In the genomic region with DNA sequence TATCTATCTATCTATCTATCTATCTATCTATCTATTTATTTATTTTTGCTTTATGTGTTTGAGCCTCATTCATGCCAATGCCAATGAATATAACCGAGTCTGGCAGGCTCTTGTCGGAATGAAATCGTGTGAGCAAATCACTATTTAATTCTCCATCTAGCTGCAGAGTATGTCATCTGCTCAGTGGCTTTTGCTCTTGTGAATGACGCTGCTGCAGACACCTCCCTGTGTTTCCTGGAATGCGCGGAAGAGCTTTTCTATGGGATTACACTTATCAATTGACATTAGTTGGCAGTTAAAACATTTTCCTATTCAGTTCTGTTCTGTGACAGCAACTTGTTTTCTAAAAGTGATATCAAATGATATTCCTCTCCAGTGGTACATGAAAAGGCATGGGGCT, we compare ENCODE assay signal across 27 mouse cellular contexts.
"Had no signal": no experiment of that assay in that cellular context is flagged by ENCODE, and none has a peak within 500 bp of the region (broad histone marks: within the 10 kb centered on the region; RNA-seq: fewer than 3 reads in every experiment).

No protein-coding gene starts in this region.

- H3K36me3 ChIP-seq: embryonic facial prominence, embryonic 10.5 days; embryonic facial prominence, embryonic 12.5 days; embryonic facial prominence, embryonic 13.5 days; embryonic facial prominence, embryonic 15.5 days; forebrain, embryonic 12.5 days; forebrain, embryonic 15.5 days; heart, embryonic 10.5 days; heart, embryonic 12.5 days had no signal

- DNase-seq: cerebellum, adult 2 months; cerebellum, adult 8-10 months; cerebellum, adult 9-10 months; cerebellum, adult 9-11 months; cerebellum, postnatal 10 days; cerebellum, postnatal 14 days; cerebellum, postnatal 25 days; cerebellum, postnatal 36 days; embryo, embryonic 11 days; gastrocnemius, adult 2 months; gastrocnemius, postnatal 10 days; gastrocnemius, postnatal 14 days; gastrocnemius, postnatal 25 days; gastrocnemius, postnatal 36 days; heart, adult 11 months; heart, adult 18-20 months; heart, adult 2 months had no signal

- H3K4me1 ChIP-seq: embryonic facial prominence, embryonic 10.5 days; embryonic facial prominence, embryonic 12.5 days; embryonic facial prominence, embryonic 13.5 days; embryonic facial prominence, embryonic 15.5 days; forebrain, embryonic 12.5 days; forebrain, embryonic 15.5 days; heart, embryonic 10.5 days; heart, embryonic 12.5 days had no signal

- H3K4me3 ChIP-seq: embryonic facial prominence, embryonic 10.5 days; embryonic facial prominence, embryonic 12.5 days; embryonic facial prominence, embryonic 13.5 days; embryonic facial prominence, embryonic 15.5 days; erythroblast, embryonic 14.5 days; forebrain, embryonic 12.5 days; forebrain, embryonic 15.5 days; gastrocnemius, adult 2 months; heart, adult 2 months; heart, embryonic 10.5 days; heart, embryonic 12.5 days had no signal

- H3K9ac ChIP-seq: embryonic facial prominence, embryonic 12.5 days; embryonic facial prominence, embryonic 13.5 days; embryonic facial prominence, embryonic 15.5 days; forebrain, embryonic 12.5 days; forebrain, embryonic 15.5 days; heart, embryonic 12.5 days had no signal

- H3K4me2 ChIP-seq: embryonic facial prominence, embryonic 12.5 days; embryonic facial prominence, embryonic 13.5 days; embryonic facial prominence, embryonic 15.5 days; forebrain, embryonic 12.5 days; forebrain, embryonic 15.5 days; heart, embryonic 11.5 days; heart, embryonic 12.5 days had no signal

- H3K27me3 ChIP-seq: embryonic facial prominence, embryonic 12.5 days; embryonic facial prominence, embryonic 13.5 days; embryonic facial prominence, embryonic 15.5 days; forebrain, embryonic 12.5 days; forebrain, embryonic 15.5 days; heart, embryonic 12.5 days had no signal

- ATAC-seq: forebrain, embryonic 15.5 days had no signal

- H3K27ac ChIP-seq: embryonic facial prominence, embryonic 10.5 days; embryonic facial prominence, embryonic 12.5 days; embryonic facial prominence, embryonic 13.5 days; embryonic facial prominence, embryonic 15.5 days; forebrain, embryonic 12.5 days; forebrain, embryonic 15.5 days; gastrocnemius, adult 2 months; heart, adult 2 months; heart, embryonic 10.5 days had no signal

- H3K9me3 ChIP-seq: embryonic facial prominence, embryonic 10.5 days; embryonic facial prominence, embryonic 15.5 days; forebrain, embryonic 12.5 days; forebrain, embryonic 15.5 days; heart, embryonic 10.5 days; heart, embryonic 12.5 days had no signal
